Mouse (Mus musculus) forebrain, embryonic 14.5 days (tissue): Measurements from ENCODE around the gene Otulin. TPM values are rescaled to one million over a fixed set of nuclear protein-coding genes. Genes with fewer than 3 reads are reported as not detected.

Experiments used
- ATAC-seq: fragments of 200-750 bp; cut with Nextera tagmentation; 2 replicates; pipeline ENCODE4 v1.8.0; 2017; ENCODE audit warnings: mild to moderate bottlenecking, moderate library complexity
- DNase-seq: peaks from one replicate; pipeline ENCODE4 v3.0.0-alpha.2; 2015; ENCODE audit warnings: low spot score
- H3K27ac ChIP-seq: fragments of 300-500 bp; sonication (generic); 2 replicates; pipeline ENCODE4 v1.5.1; 2014; ENCODE audit warnings: low read depth, mild to moderate bottlenecking, control low read depth, low read length, moderate library complexity
- H3K27me3 ChIP-seq: fragments of 300-500 bp; sonication (generic); replicated peaks from 2 replicates; pipeline ENCODE4 v1.6.1; 2014; ENCODE audit warnings: low read length, control low read depth, mixed read lengths; ENCODE audit not compliant: control insufficient read depth, insufficient read depth
- H3K36me3 ChIP-seq: fragments of 300-500 bp; sonication (generic); 2 replicates; pipeline ENCODE4 v1.6.1; 2014; ENCODE audit warnings: low read length, control low read depth; ENCODE audit not compliant: control insufficient read depth, insufficient read depth
- H3K4me1 ChIP-seq: fragments of 300-500 bp; sonication (generic); 2 replicates; pipeline ENCODE4 v1.6.1; 2014; ENCODE audit warnings: antibody characterized with exemption, low read length, control low read depth; ENCODE audit not compliant: control insufficient read depth, insufficient read depth
- H3K4me2 ChIP-seq: fragments of 300-500 bp; sonication (generic); 2 replicates; pipeline ENCODE4 v1.6.1; 2014; ENCODE audit warnings: mild to moderate bottlenecking, control low read depth, low read length
- H3K4me3 ChIP-seq: fragments of 300-500 bp; sonication (generic); 2 replicates; pipeline ENCODE4 v1.5.1; 2014; ENCODE audit warnings: low read depth, low read length, control low read depth
- H3K9ac ChIP-seq: fragments of 300-500 bp; sonication (generic); 2 replicates; pipeline ENCODE4 v1.6.1; 2014; ENCODE audit warnings: mild to moderate bottlenecking, low read length, control low read depth, moderate library complexity
- H3K9me3 ChIP-seq: fragments of 300-500 bp; sonication (generic); replicated peaks from 2 replicates; pipeline ENCODE4 v1.6.1; 2016; ENCODE audit warnings: low read length, control low read depth, mixed read lengths; ENCODE audit not compliant: control insufficient read depth
- WGBS: fragments of 180-500 bp; shearing (Covaris S2); extraction: QIAGEN DNeasy Blood & Tissue Kit; methylation state at CpG from one replicate; pipeline ENCODE4 v1.1.7; 2014; 5-methylcytosine and 5-hydroxymethylcytosine counted together
- polyA plus RNA-seq: library from polyadenylated mRNA; unstranded; fragments of >200 nt; fragmentation: Nextera tagmentation; extraction: Ambion mirVana; gene quantifications from 2 replicates; pipeline ENCODE4 v1.2.1, GENCODE M21; 2014

Gene Otulin
- polyA plus RNA-seq, 1 experiment from 2014 or later, result 36.0 TPM

DNA sequence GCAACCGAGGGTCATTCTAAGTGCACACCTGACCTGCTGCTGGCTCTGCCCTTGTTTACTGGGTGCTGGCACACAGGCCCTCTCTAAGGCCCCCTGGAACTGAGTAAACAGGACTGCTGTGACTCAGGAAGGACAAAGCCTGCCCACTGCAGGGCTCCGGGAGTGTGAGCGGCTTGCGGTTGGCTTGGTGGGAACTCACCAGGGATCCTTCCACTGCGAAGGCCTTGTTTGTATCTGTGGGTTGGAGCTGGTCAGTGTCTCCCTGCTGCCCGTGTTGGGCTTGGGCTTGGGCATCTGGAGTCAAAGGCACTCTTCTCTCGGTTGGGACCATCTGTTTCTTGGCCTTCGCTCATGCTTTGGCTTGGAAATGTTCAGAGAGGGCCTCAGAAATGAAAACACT lies 34.9 kb downstream of the Otulin start:
- Histone ChIP-seq H3K4me3 (no peak overlapping the region), H3K27ac (no peak overlapping the region), H3K9ac (no peak overlapping the region), H3K36me3 (peaks cover 51% of the 10 kb centered on the region), H3K27me3 (no peaks in the 10 kb centered on the region), H3K4me2 (no peak overlapping the region), H3K4me1 (no peaks in the 10 kb centered on the region), H3K9me3 (no peaks in the 10 kb centered on the region)
- 48% methylated on average over 8 of the region's 8 CpGs for WGBS
- ATAC-seq (0 out of 2 replicates have a peak, but pooled peaks have one; percentile 30), DNase-seq (no peak)

DNA sequence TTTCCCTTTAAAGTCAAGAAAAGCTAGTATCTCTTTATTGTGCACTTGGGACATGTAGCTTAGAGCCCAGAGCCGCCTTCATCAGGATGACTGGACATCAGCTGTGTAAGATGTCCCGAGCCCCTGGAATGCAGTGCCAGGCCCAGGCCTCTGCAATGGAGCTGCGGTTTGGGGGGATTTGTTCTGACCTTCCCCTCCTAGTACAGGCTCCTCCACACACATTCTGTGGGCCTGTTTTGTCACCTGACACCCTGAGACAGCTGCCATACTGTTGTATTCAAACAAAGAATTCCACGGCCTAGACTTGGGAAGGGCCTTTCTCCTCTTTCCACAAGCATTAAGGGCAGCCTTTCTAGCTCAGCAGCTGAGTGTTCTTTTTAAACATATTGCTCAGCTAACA lies 35.5 kb downstream of the Otulin start:
- no peaks in the 10 kb centered on the region for H3K4me1 ChIP-seq
- no peak overlapping the region for H3K4me3 ChIP-seq
- no peak overlapping the region for H3K4me2 ChIP-seq
- no peaks in the 10 kb centered on the region for H3K9me3 ChIP-seq
- peaks cover 57% of the 10 kb centered on the region for H3K36me3 ChIP-seq
- WGBS, result 40% methylated on average over 4 of the region's 4 CpGs
- ATAC-seq (0 out of 2 replicates have a peak, but pooled peaks have one; percentile 41), DNase-seq (no peak)
- no peak overlapping the region for H3K9ac ChIP-seq
- H3K27ac ChIP-seq, result no peak overlapping the region
- no peaks in the 10 kb centered on the region for H3K27me3 ChIP-seq

GRCm38 (mm10) chr15:27593717-27594116 lies 36.8 kb downstream of the Otulin start:
- Histone ChIP-seq H3K4me2 (no peak overlapping the region), H3K27me3 (no peaks in the 10 kb centered on the region), H3K27ac (no peak overlapping the region), H3K4me1 (no peaks in the 10 kb centered on the region), H3K9me3 (no peaks in the 10 kb centered on the region), H3K9ac (no peak overlapping the region), H3K4me3 (no peak overlapping the region), H3K36me3 (peaks cover 52% of the 10 kb centered on the region)
- DNase-seq (no peak), ATAC-seq (no peak)
- 78% methylated on average over 13 of the region's 13 CpGs for WGBS

- peaks cover 46% of the 10 kb centered on the region for H3K36me3 ChIP-seq
- 89% methylated on average over 19 of the region's 19 CpGs for WGBS
- no peak for ATAC-seq
These were observed 37.7 kb downstream of the Otulin start for GRCm38 (mm10) chr15:27592620-27593320.

DNA sequence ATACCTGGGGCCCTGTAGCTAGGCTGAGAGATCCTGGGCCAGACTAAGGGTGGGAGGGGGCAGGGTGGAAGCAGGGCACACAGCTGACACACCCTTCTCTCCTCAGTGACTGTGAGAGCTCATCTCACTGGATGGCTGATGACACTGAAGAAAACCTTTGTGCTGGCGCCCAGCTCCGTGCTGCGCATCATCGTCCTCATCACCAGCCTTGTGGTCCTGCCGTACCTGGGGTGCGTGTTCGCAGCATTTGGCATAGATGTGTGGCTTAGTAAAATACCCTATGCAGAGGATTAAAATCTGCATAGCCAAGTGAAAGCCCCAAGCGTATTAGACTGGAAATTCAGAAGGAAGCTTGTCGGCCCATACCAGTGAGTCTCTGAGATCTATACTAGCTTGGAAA lies 39.7 kb downstream of the Otulin start:
- Histone ChIP-seq H3K4me1 (no peaks in the 10 kb centered on the region), H3K27me3 (no peaks in the 10 kb centered on the region), H3K9me3 (no peaks in the 10 kb centered on the region), H3K27ac (no peak overlapping the region), H3K4me3 (no peak overlapping the region), H3K36me3 (peaks cover 45% of the 10 kb centered on the region), H3K9ac (no peak overlapping the region), H3K4me2 (no peak overlapping the region)
- DNase-seq (no peak), ATAC-seq (no peak)
- WGBS, result 94% methylated on average over 9 of the region's 9 CpGs

More at GRCm38 (mm10) chr15:27592620-27593320, 37.7 kb downstream of the Otulin start:
- Histone ChIP-seq H3K9ac (no peak overlapping the region), H3K27ac (no peak overlapping the region), H3K4me2 (no peak overlapping the region), H3K4me3 (no peak overlapping the region), H3K27me3 (no peaks in the 10 kb centered on the region), H3K9me3 (no peaks in the 10 kb centered on the region), H3K4me1 (no peaks in the 10 kb centered on the region)
- no peak for DNase-seq

GRCm38 (mm10) chr15:27588087-27588826 lies 42.2 kb downstream of the Otulin start:
- Histone ChIP-seq H3K9me3 (no peaks in the 10 kb centered on the region), H3K4me3 (no peak overlapping the region), H3K27ac (0 out of 2 replicates have a peak overlapping the region, but pooled peaks have one; percentile 27), H3K36me3 (peaks cover 35% of the 10 kb centered on the region), H3K9ac (no peak overlapping the region), H3K27me3 (no peaks in the 10 kb centered on the region), H3K4me2 (no peak overlapping the region), H3K4me1 (no peaks in the 10 kb centered on the region)
- 65% methylated on average over 14 of the region's 14 CpGs for WGBS
- ATAC-seq, result peak; percentile 45; the same call in 1 of the 2 replicates
- DNase-seq, result peak; percentile 29

- no peak overlapping the region for H3K9ac ChIP-seq
- WGBS, result 94% methylated on average over 5 of the region's 5 CpGs
- no peak overlapping the region for H3K27ac ChIP-seq
- no peak for DNase-seq
- no peak overlapping the region for H3K4me3 ChIP-seq
- H3K4me2 ChIP-seq, result no peak overlapping the region
- H3K4me1 ChIP-seq, result peaks cover 3% of the 10 kb centered on the region; the same call in 1 of the 2 replicates
- no peak for ATAC-seq
- no peaks in the 10 kb centered on the region for H3K9me3 ChIP-seq
- peaks cover 15% of the 10 kb centered on the region for H3K36me3 ChIP-seq
- no peaks in the 10 kb centered on the region for H3K27me3 ChIP-seq
These were observed 44.4 kb downstream of the Otulin start for GRCm38 (mm10) chr15:27586093-27586480.

- WGBS, result 77% methylated on average over 4 of the region's 4 CpGs
- H3K27ac ChIP-seq, result no peak overlapping the region
These were observed 44.9 kb downstream of the Otulin start for GRCm38 (mm10) chr15:27585466-27586092.

More at GRCm38 (mm10) chr15:27585466-27586092, 44.9 kb downstream of the Otulin start:
- no peak overlapping the region for H3K9ac ChIP-seq
- H3K4me3 ChIP-seq, result no peak overlapping the region
- H3K4me2 ChIP-seq, result no peak overlapping the region
- no peak for DNase-seq
- peaks cover 6% of the 10 kb centered on the region; the same call in 1 of the 2 replicates for H3K4me1 ChIP-seq
- H3K36me3 ChIP-seq, result peaks cover 10% of the 10 kb centered on the region
- H3K9me3 ChIP-seq, result no peaks in the 10 kb centered on the region
- no peaks in the 10 kb centered on the region for H3K27me3 ChIP-seq
- ATAC-seq, result no peak
